Mouse (Mus musculus) liver, embryonic 14.5 days (tissue): ENCODE measurements at regions not wholly inside any gene's neighbourhood (a gene's known extent, or its start where the extent isn't known, plus 50 kb on each side); places are given as distances from the start of the nearest gene placed in this dataset.

Experiments
- CTCF ChIP-seq: IDR thresholded peaks from 2 replicates; pipeline ENCODE4 v1.5.1; 2016; ENCODE audit warnings: antibody characterized with exemption, low read depth, control low read depth
- EP300 ChIP-seq: IDR thresholded peaks from 2 replicates; pipeline ENCODE4 v1.6.1; 2016; ENCODE audit warnings: antibody characterized with exemption, low read depth

DNA sequence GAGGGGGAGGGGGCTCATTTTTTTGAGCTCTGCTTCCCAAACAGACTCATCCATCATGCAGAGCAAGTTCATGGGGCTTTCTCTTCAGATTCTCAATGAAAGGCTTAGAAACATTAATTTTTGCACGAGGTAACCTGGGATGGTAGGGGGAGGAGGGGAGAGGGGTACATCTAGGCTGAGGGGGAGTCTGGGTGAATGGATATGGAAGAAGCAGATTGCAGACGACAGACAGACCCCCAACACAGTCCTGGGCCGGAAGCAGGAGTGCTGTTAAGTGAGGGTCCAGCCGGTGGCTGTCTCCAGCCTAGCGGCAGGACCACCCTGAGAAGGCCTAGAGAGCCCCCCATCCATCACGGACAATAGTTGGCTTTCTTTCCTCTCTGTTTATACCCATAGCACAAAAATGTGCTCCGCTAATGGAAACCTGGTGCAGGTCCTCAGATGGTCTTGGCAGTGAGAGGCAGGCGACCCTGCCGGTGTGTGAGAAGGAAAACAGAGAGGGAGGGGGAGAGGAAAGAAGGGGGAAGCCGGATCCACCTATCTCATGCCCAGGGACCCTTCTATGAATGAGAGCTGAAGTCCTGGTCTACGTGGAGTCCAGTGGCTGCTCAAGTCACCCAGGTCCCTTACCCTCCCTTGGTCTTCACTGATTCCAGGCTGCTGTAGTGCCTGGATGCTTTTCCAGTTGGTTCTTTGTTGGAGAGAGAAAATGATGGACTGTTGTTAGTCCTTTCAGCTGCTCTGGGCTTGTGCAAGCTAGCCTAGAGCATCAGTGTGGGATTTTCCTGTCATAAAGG lies 99.1 kb upstream of the Ccnd2 start:
- TF ChIP-seq CTCF = no peak
- no peak for TF ChIP-seq EP300
